Mouse (Mus musculus) thymus, adult 2 months (tissue): ENCODE data around the gene Ntn4. TPM values are rescaled to one million over a fixed set of nuclear protein-coding genes. Genes with fewer than 3 reads are reported as not detected.

Experiments
- DNase-seq: peaks from one replicate; pipeline ENCODE4 v3.0.0; 2021
- H3K27ac ChIP-seq: fragments of 200-500 bp; 2 replicates; pipeline ENCODE4 v1.5.1; 2012; ENCODE audit warnings: low read length, control low read depth; ENCODE audit not compliant: control insufficient read depth, insufficient read depth
- H3K27me3 ChIP-seq: fragments of 200-500 bp; 2 replicates; pipeline ENCODE4 v1.6.1; 2012; ENCODE audit warnings: mild to moderate bottlenecking, low read length, moderate library complexity, mixed read lengths; ENCODE audit not compliant: control insufficient read depth, insufficient read depth
- H3K36me3 ChIP-seq: fragments of 200-500 bp; 2 replicates; pipeline ENCODE4 v1.6.1; 2012; ENCODE audit warnings: mild to moderate bottlenecking, low read length, moderate library complexity; ENCODE audit not compliant: control insufficient read depth, insufficient read depth
- H3K4me1 ChIP-seq: fragments of 200-500 bp; replicated peaks from 2 replicates; pipeline ENCODE4 v1.6.1; 2012; ENCODE audit warnings: low read length; ENCODE audit not compliant: control insufficient read depth, insufficient read depth
- H3K4me3 ChIP-seq: fragments of 200-500 bp; 2 replicates; pipeline ENCODE4 v1.5.1; 2012; ENCODE audit warnings: mild to moderate bottlenecking, low read length, control low read depth, moderate library complexity; ENCODE audit not compliant: control insufficient read depth, insufficient read depth
- CTCF ChIP-seq: fragments of 200-500 bp; IDR thresholded peaks from 2 replicates; pipeline ENCODE4 v1.5.1; 2012; ENCODE audit warnings: mild to moderate bottlenecking, control low read depth, low read length, moderate library complexity, borderline replicate concordance; ENCODE audit not compliant: control insufficient read depth, poor library complexity, insufficient read depth; ENCODE audit errors: extremely low read depth
- POLR2A ChIP-seq: fragments of 200-500 bp; IDR thresholded peaks from 2 replicates; pipeline ENCODE4 v1.6.1; 2012; ENCODE audit warnings: mild to moderate bottlenecking, low read length, control low read depth, moderate library complexity; ENCODE audit not compliant: control insufficient read depth, poor library complexity, insufficient read depth; ENCODE audit errors: extremely low read depth
- WGBS: fragments of 180-500 bp; shearing (Covaris S2); methylation state at CpG from one replicate; pipeline ENCODE4 v1.1.7; 2018; 5-methylcytosine and 5-hydroxymethylcytosine counted together
- polyA plus RNA-seq: library from polyadenylated mRNA; depleted of rRNA; stranded (reverse); fragments of >200 nt; gene quantifications from 2 replicates; pipeline ENCODE4 v1.2.3, GENCODE M21; 2012

Gene Ntn4
- polyA plus RNA-seq, 1 experiment: 1.3 TPM

GRCm38 (mm10) chr10:93647655-93648561 is 7.4 kb downstream of the Ntn4 start:
- 96% methylated on average over 10 of the region's 10 CpGs for WGBS
- no peak overlapping the region for H3K27ac ChIP-seq

GRCm38 (mm10) chr10:93648598-93649102 is 8.2 kb downstream of the Ntn4 start:
- Histone ChIP-seq H3K4me1 (no peaks in the 10 kb centered on the region), H3K27ac (no peak overlapping the region), H3K27me3 (no peaks in the 10 kb centered on the region), H3K4me3 (no peak overlapping the region), H3K36me3 (no peaks in the 10 kb centered on the region)
- TF ChIP-seq POLR2A (no peak), CTCF (no peak)
- WGBS: 93% methylated on average over 8 of the region's 8 CpGs
- no peak for DNase-seq

More at GRCm38 (mm10) chr10:93647655-93648561, 7.4 kb downstream of the Ntn4 start:
- no peak overlapping the region for H3K4me3 ChIP-seq
- TF ChIP-seq CTCF (no peak), POLR2A (no peak)
- no peaks in the 10 kb centered on the region for H3K36me3 ChIP-seq
- H3K27me3 ChIP-seq: peaks cover under 1% of the 10 kb centered on the region; the same call in 1 of the 2 replicates
- DNase-seq: no peak
- H3K4me1 ChIP-seq: no peaks in the 10 kb centered on the region

- H3K27me3 ChIP-seq: no peaks in the 10 kb centered on the region
- no peaks in the 10 kb centered on the region for H3K4me1 ChIP-seq
- TF ChIP-seq CTCF (no peak), POLR2A (no peak)
- H3K27ac ChIP-seq: no peak overlapping the region
- WGBS: 90% methylated on average over 5 of the region's 5 CpGs
- no peaks in the 10 kb centered on the region for H3K36me3 ChIP-seq
- no peak for DNase-seq
- H3K4me3 ChIP-seq: no peak overlapping the region
These were observed 8.6 kb downstream of the Ntn4 start for GRCm38 (mm10) chr10:93649127-93649526.

- Histone ChIP-seq H3K36me3 (no peaks in the 10 kb centered on the region), H3K4me3 (no peak overlapping the region), H3K27me3 (no peaks in the 10 kb centered on the region), H3K27ac (no peak overlapping the region), H3K4me1 (no peaks in the 10 kb centered on the region)
- WGBS: 95% methylated on average over 5 of the region's 5 CpGs
- TF ChIP-seq CTCF: no peak
- TF ChIP-seq POLR2A: no peak
- DNase-seq: no peak
These were observed 9.1 kb downstream of the Ntn4 start for GRCm38 (mm10) chr10:93649600-93649999.

- Histone ChIP-seq H3K4me3 (no peak overlapping the region), H3K36me3 (no peaks in the 10 kb centered on the region), H3K4me1 (no peaks in the 10 kb centered on the region), H3K27me3 (no peaks in the 10 kb centered on the region), H3K27ac (no peak overlapping the region)
- no peak for DNase-seq
- TF ChIP-seq POLR2A (no peak), CTCF (no peak)
- 84% methylated on average over 2 of the region's 2 CpGs for WGBS
These were observed 12.8 kb downstream of the Ntn4 start for GRCm38 (mm10) chr10:93653322-93653721.

- H3K27ac ChIP-seq: no peak overlapping the region
- no peaks in the 10 kb centered on the region for H3K36me3 ChIP-seq
- H3K27me3 ChIP-seq: no peaks in the 10 kb centered on the region
- H3K4me3 ChIP-seq: no peak overlapping the region
- TF ChIP-seq CTCF: no peak
- no peak for TF ChIP-seq POLR2A
- H3K4me1 ChIP-seq: no peaks in the 10 kb centered on the region
- 87% methylated on average over 15 of the region's 15 CpGs for WGBS
- DNase-seq: no peak
These were observed 14.9 kb downstream of the Ntn4 start for GRCm38 (mm10) chr10:93655428-93655827.

GRCm38 (mm10) chr10:93659792-93660191 is 19.3 kb downstream of the Ntn4 start:
- Histone ChIP-seq H3K27me3 (no peaks in the 10 kb centered on the region), H3K36me3 (no peaks in the 10 kb centered on the region), H3K27ac (no peak overlapping the region), H3K4me3 (no peak overlapping the region), H3K4me1 (no peaks in the 10 kb centered on the region)
- TF ChIP-seq POLR2A: no peak
- no peak for TF ChIP-seq CTCF
- 97% methylated on average over 1 of the region's 1 CpGs for WGBS
- DNase-seq: no peak
